Mouse (Mus musculus) adrenal gland, adult 18-20 months (tissue): ENCODE results near the gene Dnajc7. TPM values are rescaled to one million over a fixed set of nuclear protein-coding genes. Genes with fewer than 3 reads are reported as not detected.
A peak's percentile ranks its signal among the peaks of the same experiment; 100 is the strongest.
"Not testable (repeated sequence)": the region's sequence is repeated elsewhere in the genome, so short reads cannot be mapped to it uniquely, and the experiment has no call there.

ENCODE experiments used
- DNase-seq, 2 experiments: peaks; one replicate each; pipeline ENCODE4 v3.0.0; 2021 to 2022; ENCODE audit warnings: low spot score in 2 of 2
- total RNA-seq, 2 experiments: library from RNA; stranded (reverse); gene quantifications; 1 replicate in 1 of 2; 2 replicates in 1 of 2; pipeline ENCODE4 v1.2.3; 2021

Gene Dnajc7
- total RNA-seq, 2 experiments from 2014 or later = 210 to 238 TPM

DNA sequence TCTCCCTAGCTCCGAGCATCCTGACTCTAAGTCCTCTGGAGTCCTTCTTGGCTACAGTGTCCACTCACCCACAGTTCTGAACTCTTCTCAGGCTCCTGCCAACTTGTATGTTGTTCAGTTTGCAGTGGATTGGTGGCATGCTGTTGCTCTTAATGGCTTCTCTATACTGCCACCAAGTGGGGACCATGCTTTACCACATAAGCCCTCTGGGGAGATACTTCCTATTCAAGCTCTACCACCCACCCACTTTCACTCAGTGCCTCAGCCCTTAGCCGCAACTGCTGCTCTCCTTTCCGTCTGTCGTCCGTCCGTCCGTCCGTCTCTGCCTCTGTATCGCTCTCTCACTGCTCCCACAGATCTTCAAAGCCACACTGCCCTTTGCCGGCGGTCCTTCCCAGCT, 64.4 kb downstream of the Dnajc7 start:
- DNase-seq = peak in 1 of 2 experiments; percentile 48

- DNase-seq = no peak
These were observed 67.1 kb downstream of the Dnajc7 start for GRCm38 (mm10) chr11:100552842-100553241.

DNA sequence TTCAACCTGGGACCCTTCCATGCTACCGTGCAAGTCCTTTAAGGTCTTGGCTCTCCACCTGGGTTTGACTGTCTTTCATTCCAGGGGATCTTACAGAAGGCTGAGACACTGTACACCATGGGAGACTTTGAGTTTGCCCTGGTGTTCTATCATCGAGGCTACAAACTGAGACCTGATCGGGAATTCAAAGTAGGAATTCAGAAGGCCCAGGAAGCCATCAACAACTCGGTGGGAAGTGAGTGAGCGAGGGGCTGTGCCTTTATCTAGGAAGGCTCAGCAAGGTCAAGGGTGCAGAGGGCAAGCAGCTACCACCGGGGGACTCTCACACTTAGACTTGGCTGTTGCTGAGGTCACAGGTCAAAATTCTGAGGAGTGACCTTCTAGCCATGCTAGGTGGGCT, 69.9 kb downstream of the Dnajc7 start:
- DNase-seq = no peak

GRCm38 (mm10) chr11:100549466-100549865, 70.5 kb downstream of the Dnajc7 start:
- DNase-seq = no peak

- no peak for DNase-seq
These were observed 71.8 kb downstream of the Dnajc7 start for GRCm38 (mm10) chr11:100548141-100548540.

DNA sequence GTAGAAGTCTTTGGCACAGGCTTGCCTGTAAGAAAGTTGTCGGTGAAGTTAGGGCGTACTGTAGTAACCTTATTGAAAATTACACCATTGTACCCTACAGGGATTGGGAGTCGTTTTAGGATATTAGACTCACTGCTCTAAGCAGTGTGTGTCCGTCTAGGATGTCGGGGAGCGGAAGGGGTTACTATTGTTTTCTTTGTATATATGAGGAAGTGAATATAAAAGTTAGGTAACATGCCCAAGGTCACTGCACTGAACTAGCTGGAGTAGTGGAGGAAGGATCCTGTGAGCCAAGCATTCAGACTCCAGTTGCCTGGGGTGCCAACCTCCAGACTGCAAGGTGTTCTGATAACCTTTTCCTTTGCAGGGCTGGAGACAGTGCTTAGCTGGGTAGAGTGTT, 73.0 kb downstream of the Dnajc7 start:
- no peak for DNase-seq

DNA sequence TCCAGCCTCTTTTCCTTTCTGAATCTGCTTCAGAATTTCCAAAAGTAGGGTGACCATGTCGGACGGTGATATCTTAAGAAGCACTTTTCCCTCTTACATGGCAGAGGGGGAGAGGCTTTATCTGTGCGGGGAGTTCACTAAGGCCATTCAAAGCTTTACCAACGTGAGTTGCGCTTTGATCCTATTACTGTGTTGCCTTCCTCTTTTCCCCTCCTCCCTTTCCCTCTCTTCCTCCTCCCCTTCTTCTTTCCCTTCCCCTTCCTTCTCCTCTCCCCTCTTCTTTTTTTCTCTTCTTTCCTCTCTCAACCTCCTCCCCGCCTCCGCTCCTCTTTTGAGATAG, 74.3 kb downstream of the Dnajc7 start:
- no peak for DNase-seq

- DNase-seq = peak; percentile 85 to 86
These were observed 74.9 kb downstream of the Dnajc7 start, which contains the start of gene Ttc25 for GRCm38 (mm10) chr11:100544832-100545745. Gene Ttc25, plus strand, starts transcription at chr11:100545607.

DNA sequence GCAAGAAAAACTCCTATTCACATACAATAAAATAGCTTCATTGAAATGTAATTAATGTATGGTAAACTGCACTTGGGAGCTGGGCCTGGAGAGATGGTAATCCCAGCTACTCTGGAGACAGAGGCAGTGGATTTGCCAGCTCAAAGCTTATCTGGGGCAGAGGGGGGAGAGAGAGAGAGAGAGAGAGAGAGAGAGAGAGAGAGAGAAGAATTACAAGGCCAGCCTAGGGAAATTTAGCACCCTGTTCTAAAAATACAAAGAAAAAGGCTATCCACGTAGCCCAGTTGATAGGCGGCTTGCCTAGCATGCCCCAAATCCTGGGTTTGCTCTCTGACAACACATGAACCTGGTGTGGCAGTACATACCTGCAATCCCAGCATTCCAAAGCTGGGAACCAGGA, 78.4 kb downstream of the Dnajc7 start:
- no peak for DNase-seq

DNA sequence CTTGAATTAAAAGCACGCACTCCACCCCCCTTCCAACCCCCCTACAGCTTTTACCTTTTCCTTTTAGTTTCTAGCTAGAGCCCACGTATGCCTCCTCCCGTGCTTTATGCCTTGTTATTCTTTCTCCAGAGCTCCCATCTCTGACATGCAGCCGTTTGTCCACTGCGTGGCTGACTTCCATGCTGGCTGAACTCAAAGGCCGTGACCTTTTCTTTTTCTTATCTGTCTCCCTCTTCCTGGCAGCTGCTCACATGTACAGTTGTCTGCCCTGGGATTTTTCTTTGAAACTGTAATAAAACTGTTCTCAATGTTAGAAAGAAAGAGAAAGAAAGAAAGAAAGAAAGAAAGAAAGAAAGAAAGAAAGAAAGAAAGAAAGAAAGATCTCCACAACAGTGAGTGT, 79.0 kb downstream of the Dnajc7 start:
- DNase-seq = no peak

- DNase-seq = no peak
These were observed 83.5 kb downstream of the Dnajc7 start for GRCm38 (mm10) chr11:100536466-100536865.

- no peak for DNase-seq
These were observed 84.0 kb downstream of the Dnajc7 start for GRCm38 (mm10) chr11:100535996-100536395.

- not testable (repeated sequence) for DNase-seq
These were observed 85.1 kb downstream of the Dnajc7 start for GRCm38 (mm10) chr11:100534821-100535220.

- not testable (repeated sequence) for DNase-seq
These were observed 85.6 kb downstream of the Dnajc7 start for GRCm38 (mm10) chr11:100534411-100534810.

DNA sequence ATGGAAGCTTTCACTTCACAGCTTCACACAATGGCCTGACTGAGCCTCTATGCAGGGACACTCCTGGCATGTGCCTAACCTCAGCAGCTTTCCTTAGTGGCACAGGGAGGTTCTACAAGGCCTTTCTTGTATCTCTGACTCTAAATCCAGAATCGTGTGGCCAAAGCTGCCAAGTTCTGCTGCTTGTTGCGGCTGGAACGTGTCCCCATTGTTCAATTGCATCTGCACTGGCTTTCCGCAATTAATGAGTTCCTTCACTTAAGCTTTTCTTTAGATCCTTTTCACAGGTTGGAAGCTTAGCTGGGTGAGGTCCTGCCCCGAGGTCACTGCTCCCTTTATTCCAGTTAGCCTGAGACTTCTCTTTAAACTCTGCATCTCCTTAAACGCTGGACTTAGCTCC, 86.1 kb downstream of the Dnajc7 start:
- no peak for DNase-seq

Other genes with a start within 250 kb of the Dnajc7 start
- 10 to 100 TPM; 55.3 to 64.5 TPM for gene Jup, start 222.4 kb downstream of the Dnajc7 start, total RNA-seq
- 10 to 100 TPM; 26.3 to 33.5 TPM for gene P3h4, start 205.3 kb downstream of the Dnajc7 start, total RNA-seq
- gene Fkbp10, start 204.5 kb downstream of the Dnajc7 start, total RNA-seq = 10 to 100 TPM; 13.4 to 19.0 TPM
- gene Nt5c3b, start 178.4 kb downstream of the Dnajc7 start, total RNA-seq = 10 to 100 TPM; 45.6 to 50.0 TPM
- gene Klhl10, start 178.3 kb downstream of the Dnajc7 start, total RNA-seq = under 1 TPM; 0.67 to 0.96 TPM
- 10 to 100 TPM; 51.5 to 58.3 TPM for gene Klhl11, start 147.4 kb downstream of the Dnajc7 start, total RNA-seq
- 1,000 to 10,000 TPM; 1,875 to 2,782 TPM for gene Acly, start 92.2 kb downstream of the Dnajc7 start, total RNA-seq
- 10 to 100 TPM in 1 of 2 experiments, 1 to 10 TPM in 1; 8.8 to 18.8 TPM for gene Ttc25, start 74.6 kb downstream of the Dnajc7 start, total RNA-seq
- 10 to 100 TPM; 33.2 to 40.6 TPM for gene Cnp, start 45.3 kb downstream of the Dnajc7 start, total RNA-seq
- 10 to 100 TPM; 31.2 to 31.8 TPM for gene Nkiras2, start 924 bp downstream of the Dnajc7 start, total RNA-seq
- under 1 TPM; 0.10 to 0.16 TPM for gene Zfp385c, start 72.3 kb upstream of the Dnajc7 start, total RNA-seq
- gene Dhx58, start 84.1 kb upstream of the Dnajc7 start, total RNA-seq = 10 to 100 TPM; 33.1 to 33.4 TPM
- gene Kat2a, start 92.3 kb upstream of the Dnajc7 start, total RNA-seq = 10 to 100 TPM; 32.0 to 43.8 TPM
- not detected for gene Hspb9, start 93.7 kb upstream of the Dnajc7 start, total RNA-seq
- gene Rab5c, start 118.0 kb upstream of the Dnajc7 start, total RNA-seq = 100 to 1,000 TPM; 189 TPM
- under 1 TPM; 0.10 to 0.16 TPM for gene Kcnh4, start 139.8 kb upstream of the Dnajc7 start, total RNA-seq
- not detected for gene Hcrt, start 142.8 kb upstream of the Dnajc7 start, total RNA-seq
- gene Ghdc, start 150.8 kb upstream of the Dnajc7 start, total RNA-seq = 10 to 100 TPM; 17.8 to 21.4 TPM
- 10 to 100 TPM; 40.1 to 74.3 TPM for gene Stat5b, start 230.6 kb upstream of the Dnajc7 start, total RNA-seq
- 10 to 100 TPM; 28.0 to 29.3 TPM for gene Stat5a, start 239.2 kb upstream of the Dnajc7 start, total RNA-seq